Mouse (Mus musculus) neural tube, embryonic 14.5 days (tissue): Measurements from ENCODE around the gene Gm34653. TPM values are rescaled to one million over a fixed set of nuclear protein-coding genes. Genes with fewer than 3 reads are reported as not detected.

Experiments used
- polyA plus RNA-seq: library from polyadenylated mRNA; unstranded; fragments of >200 nt; fragmentation: Nextera tagmentation; extraction: Ambion mirVana; gene quantifications from 2 replicates; pipeline ENCODE4 v1.2.1, GENCODE M21; 2014

Gm34653 gene
- polyA plus RNA-seq, 1 experiment from 2014 or later = not detected

Other genes with a start within 250 kb of the Gm34653 start
- 119 and 132 TPM in 2 replicates for gene Gapvd1, start 77.8 kb upstream of the Gm34653 start, polyA plus RNA-seq
- gene Hspa5, start 61.0 kb upstream of the Gm34653 start, polyA plus RNA-seq = 402 and 471 TPM in 2 replicates
- gene Rabepk, start 33.1 kb upstream of the Gm34653 start, polyA plus RNA-seq = 26.0 and 29.1 TPM in 2 replicates
- 69.3 and 79.3 TPM in 2 replicates for gene Fbxw2, start 6.7 kb upstream of the Gm34653 start, polyA plus RNA-seq
- gene Cutal, start 41.4 kb downstream of the Gm34653 start, polyA plus RNA-seq = 0.36 TPM in 1 of 2 replicates, not detected in the other
- 97.0 and 101 TPM in 2 replicates for gene Psmd5, start 42.0 kb downstream of the Gm34653 start, polyA plus RNA-seq
- gene Phf19, start 81.0 kb downstream of the Gm34653 start, polyA plus RNA-seq = 2.7 and 3.8 TPM in 2 replicates
- 3.5 and 4.4 TPM in 2 replicates for gene Traf1, start 128.8 kb downstream of the Gm34653 start, polyA plus RNA-seq
- gene Hc, start 228.4 kb downstream of the Gm34653 start, polyA plus RNA-seq = 0.26 and 0.68 TPM in 2 replicates